Mouse (Mus musculus): ENCODE measurements around the gene Mbip.

DNA sequence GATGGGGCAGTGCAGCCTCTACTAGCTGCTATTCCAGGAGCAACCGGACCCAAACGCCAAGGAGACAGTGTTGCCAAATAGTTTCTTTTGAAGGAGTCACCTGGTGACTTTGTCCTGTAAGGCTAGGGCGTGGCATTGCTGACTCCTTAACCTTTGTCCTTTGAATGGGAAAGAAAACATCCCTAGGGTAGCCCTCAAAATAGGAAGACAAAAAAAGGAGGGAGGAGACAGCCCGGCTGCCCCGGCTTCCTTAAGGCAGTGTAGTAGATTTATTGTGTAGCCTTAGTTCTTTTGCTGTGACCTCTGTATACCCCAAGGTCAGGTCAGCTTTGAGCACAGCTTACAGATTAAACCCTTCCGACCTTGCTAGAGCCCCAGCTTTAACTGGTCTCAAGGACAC, 49.2 kb downstream of the Mbip start:
- TF ChIP-seq POLR2A (IDR thresholded peaks at IDR 0.05; ENCODE audit: extremely low read depth, insufficient read depth, low read length) (no peak), CTCF (IDR thresholded peaks at IDR 0.05; ENCODE audit: extremely low read depth, insufficient read depth, low read length) (no peak)
